Mouse (Mus musculus) mouse embryonic stem cell (cell line): ENCODE data around the gene Foxl1.

Experiments
- in situ Hi-C, 2 experiments: fragments of 300-500 bp; cut with MboI; formaldehyde crosslinking; loops; 1 replicate in 1 of 2; 3 replicates in 1 of 2; pipeline ENCODE4 v1.14.3; 2019 to 2020; ENCODE audit warnings: low sequenced_read_pairs in 2 of 2, low pct_unique_long_range_greater_than_20kb in 1 of 2, mixed read lengths in 1 of 2; ENCODE audit not compliant: unreplicated experiment in 1 of 2

The Foxl1 gene

DNA sequence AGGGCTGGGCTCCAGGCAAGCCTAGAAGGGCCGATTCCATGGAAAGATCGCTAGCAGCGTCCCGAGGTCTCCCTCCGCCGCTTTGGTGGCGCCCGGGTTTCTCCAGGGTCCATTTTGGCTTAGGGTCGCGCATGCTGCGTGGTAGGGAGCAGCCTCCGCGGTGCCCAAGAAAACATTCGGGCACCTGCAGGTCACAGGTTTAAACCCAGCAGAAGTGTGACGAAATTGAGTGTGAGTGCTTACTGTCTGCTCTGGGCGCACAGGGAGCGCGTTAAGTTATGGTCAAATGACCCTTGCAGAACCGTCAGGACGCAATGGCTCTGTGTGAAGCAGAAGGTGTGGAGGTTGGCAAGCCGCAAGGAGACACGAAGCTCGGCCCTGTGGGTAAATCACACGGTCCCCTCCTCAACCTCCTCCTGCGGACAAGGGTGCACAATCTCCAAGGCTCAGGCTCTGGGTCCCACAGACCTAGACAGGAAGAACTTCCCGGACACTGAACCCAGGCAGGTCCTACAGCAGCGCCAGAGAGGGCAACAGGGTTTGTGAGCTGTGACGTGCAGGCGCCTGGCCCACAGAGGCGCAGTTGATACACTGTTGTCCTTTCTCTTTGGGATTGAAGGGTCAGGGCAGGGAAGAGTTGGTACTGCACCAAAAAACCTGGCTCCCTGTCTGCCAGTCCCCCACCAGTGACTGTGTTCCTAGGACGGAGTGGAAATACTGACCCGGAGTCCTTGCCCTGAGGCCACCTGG lies 37.9 kb upstream of the Foxl1 start:
- in situ Hi-C loops: loop anchor here in 1 of 2 experiments (10.0 kb wide), 2 partner anchors 195 to 265 kb away; no protein-coding TSS in a partner anchor

DNA sequence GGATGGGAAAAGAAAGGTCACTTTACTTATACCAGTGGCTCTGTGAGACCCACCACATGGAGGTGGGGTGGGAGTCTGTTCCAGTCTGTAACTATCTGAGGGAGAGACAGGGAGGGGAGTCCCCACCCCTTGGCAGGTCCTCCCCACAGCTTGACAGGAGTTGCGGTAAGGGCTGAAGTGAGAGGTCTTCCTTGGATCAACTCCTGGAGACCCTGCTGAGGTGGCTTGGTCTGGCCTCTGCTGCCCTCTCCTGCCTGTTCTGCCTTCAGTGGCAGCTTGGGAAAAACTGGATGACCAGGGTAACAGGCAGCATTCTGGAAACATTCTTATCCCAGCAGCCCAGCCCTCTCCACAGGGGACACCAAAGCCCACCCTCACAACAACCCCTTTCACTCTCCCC lies 37.0 kb upstream of the Foxl1 start:
- in situ Hi-C loops: no loop called here

DNA sequence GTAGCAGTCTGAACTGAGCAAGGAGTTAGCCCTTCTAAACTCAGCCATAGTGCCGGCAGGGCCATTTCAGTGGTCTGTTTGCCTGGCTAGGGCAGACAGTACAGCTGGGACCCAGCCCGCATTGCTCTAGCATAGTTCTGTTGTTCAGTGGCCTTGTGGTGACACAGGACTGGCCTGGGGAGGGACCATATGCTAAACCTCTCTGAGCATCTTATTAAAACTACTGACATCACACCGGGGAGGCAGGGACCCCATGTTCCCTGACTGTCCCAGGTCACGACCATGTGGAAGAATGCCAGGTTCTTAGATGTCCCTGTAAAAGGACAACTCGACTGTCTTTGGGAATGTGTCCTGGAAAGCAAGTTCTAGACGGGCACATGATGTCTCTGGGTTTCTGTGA lies 35.6 kb upstream of the Foxl1 start:
- in situ Hi-C loops: no loop called here

DNA sequence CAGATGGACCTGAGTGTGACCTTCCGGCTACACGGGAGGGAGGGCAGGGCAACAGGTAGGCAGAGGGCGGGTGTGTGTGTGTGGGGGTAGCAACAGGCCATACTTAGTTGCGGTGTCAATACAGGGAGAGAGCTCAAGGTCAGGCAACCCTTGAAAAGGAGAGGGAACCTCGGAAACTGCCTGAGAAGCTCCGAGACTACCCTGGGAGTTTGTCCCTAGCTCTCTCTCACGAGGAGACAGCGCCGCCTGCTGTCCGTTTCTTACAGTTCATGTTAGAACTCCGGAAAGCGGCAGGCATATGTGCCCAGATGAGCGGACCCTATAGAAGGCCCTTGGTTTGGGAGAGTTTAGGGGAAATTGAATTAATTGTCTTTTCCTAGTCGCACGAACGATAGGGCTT lies 35.1 kb upstream of the Foxl1 start:
- in situ Hi-C loops: no loop called here

DNA sequence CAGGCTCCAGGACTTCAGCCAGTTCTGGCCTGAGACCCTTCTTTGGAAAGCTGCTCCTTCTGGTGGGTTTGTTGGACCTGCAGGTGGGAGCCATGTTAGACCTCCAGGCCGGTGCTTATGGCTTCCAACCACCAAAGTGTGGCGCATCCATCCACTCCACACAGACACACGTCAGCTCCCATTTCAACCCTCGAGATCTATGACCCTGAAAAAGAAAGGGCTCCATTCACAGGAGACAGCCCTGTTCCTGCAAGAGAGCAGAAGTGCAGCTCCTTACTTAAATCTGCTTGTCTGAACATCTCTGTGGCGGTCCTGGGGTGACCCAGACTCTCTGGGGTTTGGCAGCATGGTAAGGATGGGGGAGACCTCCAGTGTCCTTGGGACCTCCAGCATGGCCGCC lies 34.2 kb upstream of the Foxl1 start:
- in situ Hi-C loops: no loop called here

DNA sequence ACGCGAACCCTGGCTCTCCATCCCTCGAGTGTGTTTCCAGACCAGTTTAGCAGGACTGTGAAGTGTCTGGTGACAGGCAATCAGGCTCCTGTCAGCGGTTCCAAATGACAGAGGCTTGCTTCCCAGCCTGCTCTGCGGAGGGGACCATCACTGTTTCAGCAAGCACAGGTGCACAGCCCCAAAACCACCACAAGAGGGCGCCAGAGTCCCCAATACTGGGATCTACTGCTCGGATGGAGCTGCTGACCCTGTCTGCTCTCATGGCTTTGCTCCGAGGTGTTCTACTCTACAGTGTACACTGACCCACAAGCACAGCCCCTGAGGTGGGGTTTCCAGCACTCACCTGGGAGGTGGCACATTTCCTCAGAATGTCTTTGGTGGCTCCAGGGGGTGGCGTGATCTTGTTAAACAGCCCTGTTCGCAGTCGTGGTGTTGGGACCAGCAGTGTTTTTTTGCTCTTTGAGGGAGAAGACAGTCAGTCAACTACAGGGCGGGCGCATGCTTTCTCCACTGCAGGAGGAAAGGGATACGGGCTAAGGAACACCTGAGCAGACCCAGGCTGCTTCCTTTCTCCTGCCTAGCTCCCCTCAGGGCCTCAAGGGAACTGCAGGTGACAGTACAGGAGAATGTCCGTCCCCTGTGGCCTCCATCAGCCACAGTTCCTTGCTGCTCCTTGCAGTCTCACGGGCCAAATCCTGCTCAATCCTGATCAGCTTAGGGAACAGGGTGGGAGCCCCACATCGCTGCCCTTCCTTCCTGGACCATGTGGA lies 23.5 kb upstream of the Foxl1 start:
- in situ Hi-C loops: no loop called here

DNA sequence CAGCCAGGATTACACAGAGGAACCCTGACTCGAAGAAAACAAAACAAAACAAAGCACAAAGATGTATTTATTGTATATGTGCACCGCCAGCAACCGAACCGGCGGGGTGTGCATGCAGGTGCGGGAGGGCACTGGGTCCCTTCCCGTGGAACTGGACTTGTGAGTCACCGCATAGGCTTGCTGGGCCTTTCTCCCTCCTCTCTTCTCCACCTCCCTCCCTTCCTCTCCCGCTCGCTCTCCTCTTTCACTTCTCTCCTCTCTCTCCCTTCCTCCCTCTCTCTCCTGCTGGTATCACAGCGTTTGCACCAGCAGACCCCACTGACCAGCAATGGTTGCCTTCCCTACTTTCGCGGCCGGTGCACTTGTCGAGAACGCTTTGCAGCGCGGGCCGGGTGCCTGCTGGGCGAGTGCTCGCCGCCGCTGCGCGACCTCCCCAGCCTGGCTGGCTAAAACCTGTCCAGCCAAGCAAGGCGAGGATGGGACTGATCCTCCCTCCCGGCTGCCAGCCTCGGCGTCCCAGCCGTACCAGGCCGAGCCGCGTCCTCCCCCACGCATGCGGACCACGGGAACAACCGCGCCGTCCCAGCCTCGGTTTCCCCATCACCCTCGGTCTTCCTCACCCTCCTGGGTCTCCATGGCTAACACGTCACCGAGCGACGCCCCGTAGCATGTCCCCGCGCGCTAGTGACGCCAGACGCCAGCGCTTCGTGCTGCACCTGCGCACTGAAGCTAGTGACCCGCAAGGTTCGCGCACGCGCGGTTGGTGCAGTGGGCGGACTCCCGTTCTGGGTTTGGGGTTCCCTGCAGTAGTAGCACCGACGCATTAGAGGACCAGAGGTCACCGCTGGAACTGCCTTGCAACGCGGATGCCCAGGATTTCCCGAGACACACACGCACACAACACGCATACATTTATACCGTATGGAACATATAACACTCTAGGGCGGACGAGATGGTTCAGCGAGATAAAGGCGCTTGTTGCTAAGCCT lies 19.8 kb upstream of the Foxl1 start, which contains the start of gene Mthfsd:
Mthfsd (minus strand) TSS at position 725 of the 989 bp plus-strand sequence.
- in situ Hi-C loops: no loop called here

DNA sequence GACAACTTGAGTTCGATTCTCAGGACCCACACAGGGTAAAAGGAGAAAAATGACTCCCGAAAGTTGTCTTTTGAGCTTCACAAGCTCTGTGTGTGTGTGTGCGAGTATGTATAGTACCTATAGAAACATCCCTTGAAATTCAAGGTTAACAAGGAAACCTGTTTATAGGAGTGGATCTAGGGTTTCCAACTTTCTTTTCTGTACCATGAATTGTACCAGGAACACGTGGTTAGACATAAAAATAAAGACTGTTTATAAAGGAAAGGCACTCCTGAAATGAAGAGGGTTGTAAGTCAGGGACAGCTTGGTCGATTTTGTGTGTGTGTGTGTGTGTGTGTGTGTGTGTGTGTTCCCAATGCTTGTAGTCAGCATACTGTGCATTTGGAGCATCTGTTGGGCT lies 19.1 kb upstream of the Foxl1 start:
- in situ Hi-C loops: no loop called here

DNA sequence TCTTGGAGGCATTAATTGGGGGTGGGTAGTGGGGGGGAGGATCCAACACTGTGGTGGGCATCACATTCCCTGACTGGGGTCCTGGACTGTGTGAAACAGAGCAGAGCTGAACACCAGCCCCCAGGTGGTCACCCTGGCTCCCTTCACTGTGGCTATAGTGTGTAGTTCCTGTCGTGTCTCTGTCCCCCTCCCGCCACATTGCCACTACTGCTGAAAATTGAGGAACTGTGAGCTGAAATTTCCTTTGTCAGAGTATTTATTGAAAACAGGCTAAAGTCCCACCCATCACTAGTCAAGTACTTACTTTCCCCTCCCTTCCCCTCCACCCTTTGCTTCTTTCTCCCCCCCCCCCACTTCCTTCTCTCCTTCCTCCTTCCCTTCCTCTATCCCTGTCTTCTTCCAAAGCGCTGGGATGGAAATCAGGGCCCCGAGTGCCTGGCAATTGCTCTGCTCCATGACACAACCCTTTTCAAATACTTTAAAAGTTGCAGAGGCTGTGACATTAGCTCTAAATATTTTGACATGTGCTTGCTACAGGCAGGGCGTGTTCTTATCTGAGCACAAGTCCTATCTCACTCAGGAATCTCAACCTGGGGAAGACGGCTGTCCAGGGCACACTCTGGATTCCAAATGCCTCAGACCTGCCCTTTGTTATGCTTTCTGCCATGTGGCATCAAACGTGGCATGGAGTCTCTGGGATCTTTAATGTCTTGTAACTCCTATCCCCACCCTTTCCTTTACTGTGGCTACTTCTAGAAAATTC lies 16.4 kb upstream of the Foxl1 start:
- in situ Hi-C loops: loop anchor here (5.0 to 10.0 kb wide), 3 partner anchors 106 to 413 kb away; no protein-coding TSS in a partner anchor

DNA sequence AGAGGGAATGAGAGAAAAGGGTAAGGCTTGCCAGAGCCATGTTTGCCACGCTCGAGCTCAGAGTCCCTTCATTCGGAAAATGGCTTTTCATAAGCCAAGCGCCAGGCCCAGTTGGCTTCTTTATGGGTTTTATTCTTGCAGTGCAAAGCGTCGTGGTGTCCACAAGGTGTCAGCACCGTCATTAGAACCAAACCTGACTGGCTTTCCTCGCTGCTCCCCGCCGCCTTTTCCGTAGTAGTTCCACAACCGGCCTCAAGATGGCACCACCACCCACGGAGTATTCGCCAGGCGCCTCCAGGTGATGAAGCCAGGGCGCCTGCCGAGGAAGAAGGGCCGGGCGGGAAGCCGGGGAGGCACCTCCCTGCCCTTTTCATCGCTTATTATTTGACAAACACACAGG lies 14.5 kb upstream of the Foxl1 start:
- in situ Hi-C loops: loop anchor here (5.0 to 10.0 kb wide), 3 partner anchors 104 to 412 kb away; no protein-coding TSS in a partner anchor

DNA sequence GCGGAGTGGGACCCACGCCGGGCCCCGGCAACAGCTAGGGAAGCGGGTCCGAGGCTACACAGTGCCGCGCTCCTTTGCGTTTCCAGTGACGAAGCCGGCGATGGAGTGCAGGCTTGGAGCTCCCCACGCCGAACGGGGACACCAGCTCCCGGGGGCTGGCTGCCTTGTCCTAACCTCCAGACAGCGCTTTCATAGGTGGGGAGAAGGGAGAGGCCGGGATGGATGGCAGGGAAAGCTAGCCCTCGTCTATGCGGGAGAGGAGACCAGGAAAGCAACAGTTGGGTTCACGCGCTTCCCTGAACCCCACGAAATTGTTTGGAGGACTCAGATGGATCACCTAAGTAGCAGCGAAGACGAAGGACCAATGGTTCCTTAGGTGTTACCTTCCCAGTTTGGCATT lies 12.6 kb upstream of the Foxl1 start:
- in situ Hi-C loops: loop anchor here in 1 of 2 experiments (5.0 to 10.0 kb wide), 2 partner anchors 33 to 410 kb away; partner anchors contain the start of gene Foxf1

DNA sequence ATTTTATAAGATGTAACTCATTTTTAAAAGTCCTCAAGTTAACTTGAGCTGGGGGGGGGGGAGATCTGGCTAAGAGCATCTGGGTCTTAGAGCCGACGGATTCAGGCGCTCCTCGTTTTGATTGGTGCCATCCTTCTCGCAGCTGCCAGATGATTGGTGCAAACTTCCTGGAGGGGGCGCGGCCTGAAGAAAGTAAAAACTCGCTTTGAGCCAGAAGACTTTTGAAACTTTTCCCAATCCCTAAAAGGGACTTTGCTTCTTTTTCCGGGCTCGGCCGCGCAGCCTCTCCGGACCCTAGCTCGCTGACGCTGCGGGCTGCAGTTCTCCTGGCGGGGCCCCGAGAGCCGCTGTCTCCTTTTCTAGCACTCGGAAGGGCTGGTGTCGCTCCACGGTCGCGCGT lies 11.8 kb upstream of the Foxl1 start, which contains the start of gene Foxc2:
Foxc2 (plus strand) TSS at position 224 of the 400 bp plus-strand sequence.
- in situ Hi-C loops: loop anchor here in 1 of 2 experiments (5.0 to 10.0 kb wide), 2 partner anchors 34 to 409 kb away; partner anchors contain the start of gene Foxf1

DNA sequence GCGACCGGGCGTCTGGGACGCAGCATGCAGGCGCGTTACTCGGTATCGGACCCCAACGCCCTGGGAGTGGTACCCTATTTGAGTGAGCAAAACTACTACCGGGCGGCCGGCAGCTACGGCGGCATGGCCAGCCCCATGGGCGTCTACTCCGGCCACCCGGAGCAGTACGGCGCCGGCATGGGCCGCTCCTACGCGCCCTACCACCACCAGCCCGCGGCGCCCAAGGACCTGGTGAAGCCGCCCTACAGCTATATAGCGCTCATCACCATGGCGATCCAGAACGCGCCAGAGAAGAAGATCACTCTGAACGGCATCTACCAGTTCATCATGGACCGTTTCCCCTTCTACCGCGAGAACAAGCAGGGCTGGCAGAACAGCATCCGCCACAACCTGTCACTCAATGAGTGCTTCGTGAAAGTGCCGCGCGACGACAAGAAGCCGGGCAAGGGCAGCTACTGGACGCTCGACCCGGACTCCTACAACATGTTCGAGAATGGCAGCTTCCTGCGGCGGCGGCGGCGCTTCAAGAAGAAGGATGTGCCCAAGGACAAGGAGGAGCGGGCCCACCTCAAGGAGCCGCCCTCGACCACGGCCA lies 11.1 kb upstream of the Foxl1 start:
- in situ Hi-C loops: loop anchor here in 1 of 2 experiments (5.0 to 10.0 kb wide), 2 partner anchors 34 to 408 kb away; partner anchors contain the start of gene Foxf1

DNA sequence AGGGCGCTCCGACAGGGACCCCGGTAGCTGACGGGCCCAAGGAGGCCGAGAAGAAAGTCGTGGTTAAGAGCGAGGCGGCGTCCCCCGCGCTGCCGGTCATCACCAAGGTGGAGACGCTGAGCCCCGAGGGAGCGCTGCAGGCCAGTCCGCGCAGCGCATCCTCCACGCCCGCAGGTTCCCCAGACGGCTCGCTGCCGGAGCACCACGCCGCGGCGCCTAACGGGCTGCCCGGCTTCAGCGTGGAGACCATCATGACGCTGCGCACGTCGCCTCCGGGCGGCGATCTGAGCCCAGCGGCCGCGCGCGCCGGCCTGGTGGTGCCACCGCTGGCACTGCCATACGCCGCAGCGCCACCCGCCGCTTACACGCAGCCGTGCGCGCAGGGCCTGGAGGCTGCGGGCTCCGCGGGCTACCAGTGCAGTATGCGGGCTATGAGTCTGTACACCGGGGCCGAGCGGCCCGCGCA lies 10.5 kb upstream of the Foxl1 start:
- in situ Hi-C loops: loop anchor here in 1 of 2 experiments (5.0 to 10.0 kb wide), 2 partner anchors 35 to 408 kb away; partner anchors contain the start of gene Foxf1

DNA sequence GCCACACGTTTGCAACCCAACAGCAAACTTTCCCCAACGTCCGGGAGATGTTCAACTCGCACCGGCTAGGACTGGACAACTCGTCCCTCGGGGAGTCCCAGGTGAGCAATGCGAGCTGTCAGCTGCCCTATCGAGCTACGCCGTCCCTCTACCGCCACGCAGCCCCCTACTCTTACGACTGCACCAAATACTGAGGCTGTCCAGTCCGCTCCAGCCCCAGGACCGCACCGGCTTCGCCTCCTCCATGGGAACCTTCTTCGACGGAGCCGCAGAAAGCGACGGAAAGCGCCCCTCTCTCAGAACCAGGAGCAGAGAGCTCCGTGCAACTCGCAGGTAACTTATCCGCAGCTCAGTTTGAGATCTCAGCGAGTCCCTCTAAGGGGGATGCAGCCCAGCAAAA lies 9.8 kb upstream of the Foxl1 start:
- in situ Hi-C loops: loop anchor here in 1 of 2 experiments (5.0 to 10.0 kb wide), 2 partner anchors 36 to 407 kb away; partner anchors contain the start of gene Foxf1

DNA sequence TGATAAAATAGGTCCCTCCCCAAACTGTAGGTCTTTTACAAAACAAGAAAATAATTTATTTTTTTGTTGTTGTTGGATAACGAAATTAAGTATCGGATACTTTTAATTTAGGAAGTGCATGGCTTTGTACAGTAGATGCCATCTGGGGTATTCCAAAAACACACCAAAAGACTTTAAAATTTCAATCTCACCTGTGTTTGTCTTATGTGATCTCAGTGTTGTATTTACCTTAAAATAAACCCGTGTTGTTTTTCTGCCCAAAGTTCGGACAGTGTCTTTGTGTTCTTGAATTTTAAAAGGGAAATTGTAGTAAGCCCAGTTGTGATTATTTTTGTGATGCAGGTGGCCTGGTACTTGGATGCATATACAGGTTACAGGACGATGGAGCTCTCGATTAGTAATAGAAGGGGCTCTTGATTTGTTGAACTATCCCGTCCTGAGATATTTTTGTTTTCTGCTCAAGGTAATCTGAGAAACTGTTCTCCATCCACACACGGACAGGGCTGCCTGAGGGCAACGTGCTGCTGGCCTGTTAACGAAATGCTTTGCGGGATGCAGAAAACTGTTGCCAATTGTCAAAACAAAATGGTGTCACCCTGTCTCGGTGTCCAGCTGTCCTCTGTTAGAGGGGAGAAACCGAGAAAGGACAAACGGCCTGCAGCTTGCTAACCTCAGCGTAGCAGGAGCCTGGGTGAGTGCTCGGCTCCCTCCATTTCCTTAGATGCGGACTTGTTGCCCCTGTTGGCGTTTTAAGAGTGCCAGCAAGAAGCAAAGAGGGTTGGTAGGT lies 8.9 kb upstream of the Foxl1 start:
- in situ Hi-C loops: loop anchor here in 1 of 2 experiments (5.0 to 10.0 kb wide), 2 partner anchors 37 to 406 kb away; partner anchors contain the start of gene Foxf1
